10 mouse cellular contexts compared by ENCODE assay signal in genomic region chr1:131085957-131086739, GRCm38 (mm10). TPM values are rescaled to one million over a fixed set of nuclear protein-coding genes. Genes with fewer than 3 reads are reported as not detected.
DNase-seq lines count a peak whose midpoint lies in the region; ATAC-seq and TF ChIP-seq lines count a peak whose summit lies in the region.
"Had no signal": no experiment of that assay in that cellular context is flagged by ENCODE, and none has a peak within 500 bp of the region (broad histone marks: within the 10 kb centered on the region; RNA-seq: fewer than 3 reads in every experiment).

No protein-coding gene starts in this region.

- H3K9ac ChIP-seq in kidney, embryonic 15.5 days: no peak overlapping the region
- H3K9ac ChIP-seq in hindbrain, embryonic 14.5 days: no peak overlapping the region

- ATAC-seq in kidney, embryonic 15.5 days (replicated peaks; ENCODE audit: low FRiP score): no peak
- ATAC-seq in hindbrain, embryonic 14.5 days (ENCODE audit: low FRiP score): peak; percentile 46; the same call in 1 of the 2 replicates

- H3K4me2 ChIP-seq in kidney, embryonic 15.5 days: no peak overlapping the region
- H3K4me2 ChIP-seq in hindbrain, embryonic 14.5 days (replicated peaks): peak overlapping the region; percentile 15; the same call in 1 of the 2 replicates
- H3K4me2 ChIP-seq in myocyte (ENCODE audit: low read depth): no peak overlapping the region

- 0 out of 2 replicates have a peak overlapping the region, but pooled peaks have one; percentile 24 for H3K27ac ChIP-seq in kidney, embryonic 15.5 days
- H3K27ac ChIP-seq in kidney, adult 2 months (ENCODE audit: insufficient read depth, low read depth, low read length): no peak overlapping the region
- peak overlapping the region; percentile 68 for H3K27ac ChIP-seq in forebrain, embryonic 10.5 days
- peak overlapping the region; percentile 71 for H3K27ac ChIP-seq in hindbrain, embryonic 14.5 days

- peaks cover 95% of the 10 kb centered on the region for H3K4me1 ChIP-seq in kidney, embryonic 15.5 days
- H3K4me1 ChIP-seq in kidney, adult 2 months (ENCODE audit: control insufficient read depth, insufficient read depth, low read length): peaks cover 77% of the 10 kb centered on the region
- peaks cover 97% of the 10 kb centered on the region for H3K4me1 ChIP-seq in forebrain, embryonic 10.5 days
- H3K4me1 ChIP-seq in hindbrain, embryonic 14.5 days (replicated peaks; ENCODE audit: control insufficient read depth, insufficient read depth, low read length): peaks cover 57% of the 10 kb centered on the region

- no peak overlapping the region for H3ac ChIP-seq in myocyte (ENCODE audit: control insufficient read depth, insufficient read length)

- no peaks in the 10 kb centered on the region for H3K9me3 ChIP-seq in kidney, embryonic 15.5 days (replicated peaks)
- H3K9me3 ChIP-seq in forebrain, embryonic 10.5 days: no peaks in the 10 kb centered on the region
- H3K9me3 ChIP-seq in hindbrain, embryonic 14.5 days (ENCODE audit: control insufficient read depth, low read length): no peaks in the 10 kb centered on the region
- H3K9me3 ChIP-seq: megakaryocyte, embryonic 14.5 days had no signal

- no peak for TF ChIP-seq POLR2A in kidney, adult 2 months (IDR thresholded peaks at IDR 0.05; ENCODE audit: low read depth, low read length)
- no peak for TF ChIP-seq POLR2A in myocyte (IDR thresholded peaks at IDR 0.05; ENCODE audit: insufficient read length, low read depth)

- H3K4me3 ChIP-seq in kidney, embryonic 15.5 days (replicated peaks): no peak overlapping the region
- no peak overlapping the region for H3K4me3 ChIP-seq in kidney, adult 2 months (ENCODE audit: insufficient read depth, low read depth, low read length)
- no peak overlapping the region for H3K4me3 ChIP-seq in forebrain, embryonic 10.5 days
- no peak overlapping the region for H3K4me3 ChIP-seq in hindbrain, embryonic 14.5 days (replicated peaks; ENCODE audit: low read length)
- no peak overlapping the region for H3K4me3 ChIP-seq in myocyte
- H3K4me3 ChIP-seq: erythroblast, embryonic 14.5 days had no signal

- peaks cover 100% of the 10 kb centered on the region for H3K79me2 ChIP-seq in myocyte (ENCODE audit: control insufficient read depth, insufficient read depth)

- no peaks in the 10 kb centered on the region for H3K36me3 ChIP-seq in kidney, embryonic 15.5 days
- no peaks in the 10 kb centered on the region for H3K36me3 ChIP-seq in kidney, adult 2 months (ENCODE audit: control insufficient read depth, insufficient read depth, low read length)
- no peaks in the 10 kb centered on the region for H3K36me3 ChIP-seq in forebrain, embryonic 10.5 days (replicated peaks)
- H3K36me3 ChIP-seq in hindbrain, embryonic 14.5 days (replicated peaks; ENCODE audit: control insufficient read depth, insufficient read depth): no peaks in the 10 kb centered on the region
- H3K36me3 ChIP-seq in myocyte (ENCODE audit: control insufficient read depth, insufficient read depth): no peaks in the 10 kb centered on the region

- no peak for DNase-seq in kidney, adult 2 months
- DNase-seq in forebrain, embryonic 10.5 days (ENCODE audit: extremely low spot score, low spot score): no peak
- DNase-seq in hindbrain, embryonic 14.5 days (ENCODE audit: low spot score): peak; percentile 30
- DNase-seq in kidney, postnatal 36 days: no peak
- no peak for DNase-seq in adrenal gland, adult (ENCODE audit: inconsistent age in 2 of 2, low spot score in 1 of 2)
- DNase-seq: cerebellum, adult 9-10 months had no signal

- no peaks in the 10 kb centered on the region for H3K27me3 ChIP-seq in kidney, embryonic 15.5 days
- H3K27me3 ChIP-seq in kidney, adult 2 months (replicated peaks; ENCODE audit: control insufficient read depth, insufficient read depth, low read length): no peaks in the 10 kb centered on the region
- H3K27me3 ChIP-seq in forebrain, embryonic 10.5 days (ENCODE audit: poor library complexity, severe bottlenecking): no peaks in the 10 kb centered on the region
- H3K27me3 ChIP-seq in hindbrain, embryonic 14.5 days (ENCODE audit: control insufficient read depth, insufficient read depth, low read length): no peaks in the 10 kb centered on the region
- no peaks in the 10 kb centered on the region for H3K27me3 ChIP-seq in myocyte (ENCODE audit: control insufficient read depth, insufficient read depth, insufficient read length)
- H3K27me3 ChIP-seq: megakaryocyte, embryonic 14.5 days had no signal

- TF ChIP-seq CTCF in kidney, adult 2 months (conservative IDR thresholded peaks at IDR 0.05; ENCODE audit: insufficient read depth, insufficient read length, low read depth, low read length): no peak

- 24% methylated on average over 4 of the region's 4 CpGs for WGBS in kidney, embryonic 15.5 days
- WGBS in kidney, adult 2 months: 42% methylated on average over 4 of the region's 4 CpGs
- WGBS in forebrain, embryonic 10.5 days: 9% methylated on average over 4 of the region's 4 CpGs
- WGBS in hindbrain, embryonic 14.5 days: 17% methylated on average over 4 of the region's 4 CpGs

TF ChIP-seq in myocyte, 11 proteins besides CTCF, POLR2A, EP300 and RAD21:
- TF ChIP-seq TCF3 (IDR thresholded peaks at IDR 0.05; ENCODE audit: insufficient read length, low read depth) (no peak), REST (IDR thresholded peaks at IDR 0.05; ENCODE audit: insufficient read depth, insufficient read length) (no peak), MYOG (IDR thresholded peaks at IDR 0.05; ENCODE audit: control insufficient read depth in 1 of 3, insufficient read depth in 1 of 3, insufficient read length in 2 of 3, low read depth in 2 of 3) (peak in 1 of 3 experiments; percentile 58), E2F4 (IDR thresholded peaks at IDR 0.05; ENCODE audit: insufficient read depth) (no peak), USF1 (IDR thresholded peaks at IDR 0.05; ENCODE audit: low read depth) (no peak), TCF12 (IDR thresholded peaks at IDR 0.05; ENCODE audit: insufficient read depth, poor library complexity, severe bottlenecking) (peak; percentile 37), SRF (IDR thresholded peaks at IDR 0.05; ENCODE audit: control insufficient read depth, insufficient read length, low read depth) (no peak), MAX (IDR thresholded peaks at IDR 0.05; ENCODE audit: low read depth) (no peak), POLR2AphosphoS2 (IDR thresholded peaks at IDR 0.05; ENCODE audit: insufficient read length, low read depth) (no peak), CEBPB (IDR thresholded peaks at IDR 0.05; ENCODE audit: insufficient read depth, poor library complexity, severe bottlenecking) (no peak), MYOD1 (IDR thresholded peaks at IDR 0.05; ENCODE audit: control insufficient read depth in 1 of 3, insufficient read length in 2 of 3, low read depth in 2 of 3) (peak in 2 of 3 experiments; percentile 29 to 35)

RNA-seq across cellular contexts. Expression of gene Mapkapk2, which starts 11.5 kb away (rescaled TPM):
- polyA plus RNA-seq in kidney, embryonic 15.5 days (2015; fragmentation: Nextera tagmentation; extraction: Ambion mirVana): 44.7 and 49.3 TPM in 2 replicates
- 95.3 and 99.5 TPM in 2 replicates for polyA plus RNA-seq in kidney, adult 2 months (2012; rRNA removed)
- 41.1 and 41.3 TPM in 2 replicates for polyA plus RNA-seq in forebrain, embryonic 10.5 days (2016; fragmentation: Nextera tagmentation; extraction: Ambion mirVana)
- polyA plus RNA-seq in hindbrain, embryonic 14.5 days (2014; fragmentation: Nextera tagmentation; extraction: Ambion mirVana): 22.5 and 23.7 TPM in 2 replicates
- 123 TPM for polyA plus RNA-seq in myocyte (2012; fragmentation: generic; extraction: Trizol)

RNA-seq across cellular contexts. Expression of gene Dyrk3, which starts 52.0 kb away (rescaled TPM):
- 5.2 and 6.8 TPM in 2 replicates for polyA plus RNA-seq in kidney, embryonic 15.5 days (2015; fragmentation: Nextera tagmentation; extraction: Ambion mirVana)
- 0.94 and 1.4 TPM in 2 replicates for polyA plus RNA-seq in kidney, adult 2 months (2012; rRNA removed)
- polyA plus RNA-seq in forebrain, embryonic 10.5 days (2016; fragmentation: Nextera tagmentation; extraction: Ambion mirVana): 13.3 and 15.5 TPM in 2 replicates
- 14.8 and 18.2 TPM in 2 replicates for polyA plus RNA-seq in hindbrain, embryonic 14.5 days (2014; fragmentation: Nextera tagmentation; extraction: Ambion mirVana)
- polyA plus RNA-seq in myocyte (2012; fragmentation: generic; extraction: Trizol): 2.7 TPM
